Mouse (Mus musculus) neural tube, embryonic 10.5 days (tissue): ENCODE results near the gene A830031A19Rik.
A peak's percentile ranks its signal among the peaks of the same experiment; 100 is the strongest.

ENCODE experiments used
- DNase-seq: peaks from one replicate; pipeline ENCODE4 v3.0.0-alpha.2; 2017; ENCODE audit warnings: low spot score; ENCODE audit errors: extremely low spot score

The A830031A19Rik gene

DNA sequence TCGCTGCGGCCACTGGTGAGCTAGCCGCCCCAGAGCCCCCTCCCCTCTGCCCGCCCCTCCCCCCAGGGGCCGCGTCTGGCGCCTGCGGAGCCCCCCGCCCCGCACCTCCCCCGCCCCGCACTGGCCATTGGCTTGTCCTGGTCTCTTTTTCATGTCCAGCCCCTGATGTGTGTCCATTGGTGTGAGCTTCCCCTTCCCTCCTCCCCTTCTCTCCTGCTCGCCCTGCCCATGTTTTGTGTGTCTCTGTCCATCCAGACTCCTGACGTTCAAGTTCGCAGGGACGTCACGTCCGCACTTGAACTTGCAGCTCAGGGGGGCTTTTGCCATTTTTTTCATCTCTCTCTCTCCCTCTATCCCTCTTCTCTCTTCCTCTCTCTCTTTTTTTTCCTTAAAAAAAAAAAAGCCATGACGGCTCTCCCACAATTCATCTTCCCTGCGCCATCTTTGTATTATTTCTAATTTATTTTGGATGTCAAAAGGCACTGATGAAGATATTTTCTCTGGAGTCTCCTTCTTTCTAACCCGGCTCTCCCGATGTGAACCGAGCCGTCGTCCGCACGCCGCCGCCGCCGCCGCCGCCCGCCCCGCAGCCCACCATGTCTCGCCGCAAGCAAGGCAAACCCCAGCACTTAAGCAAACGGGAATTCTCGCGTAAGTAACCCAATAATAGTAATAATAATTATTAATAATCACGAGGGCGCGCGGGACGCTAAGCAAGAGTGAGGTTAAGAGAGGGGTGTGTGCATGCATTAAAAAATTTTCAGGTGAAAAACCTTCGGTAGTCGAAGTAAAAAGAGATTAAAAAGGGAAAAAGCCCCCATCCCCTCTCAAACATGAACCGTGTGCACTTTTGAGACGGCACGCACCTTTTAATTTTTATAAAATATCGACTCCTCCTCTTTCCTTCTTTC, 3.2 kb upstream of the A830031A19Rik start, which contains the start of gene Bcl11a:
TSS of gene Bcl11a (plus strand) at position 262 of the 911 bp plus-strand sequence.
- peak; percentile 84 for DNase-seq

DNA sequence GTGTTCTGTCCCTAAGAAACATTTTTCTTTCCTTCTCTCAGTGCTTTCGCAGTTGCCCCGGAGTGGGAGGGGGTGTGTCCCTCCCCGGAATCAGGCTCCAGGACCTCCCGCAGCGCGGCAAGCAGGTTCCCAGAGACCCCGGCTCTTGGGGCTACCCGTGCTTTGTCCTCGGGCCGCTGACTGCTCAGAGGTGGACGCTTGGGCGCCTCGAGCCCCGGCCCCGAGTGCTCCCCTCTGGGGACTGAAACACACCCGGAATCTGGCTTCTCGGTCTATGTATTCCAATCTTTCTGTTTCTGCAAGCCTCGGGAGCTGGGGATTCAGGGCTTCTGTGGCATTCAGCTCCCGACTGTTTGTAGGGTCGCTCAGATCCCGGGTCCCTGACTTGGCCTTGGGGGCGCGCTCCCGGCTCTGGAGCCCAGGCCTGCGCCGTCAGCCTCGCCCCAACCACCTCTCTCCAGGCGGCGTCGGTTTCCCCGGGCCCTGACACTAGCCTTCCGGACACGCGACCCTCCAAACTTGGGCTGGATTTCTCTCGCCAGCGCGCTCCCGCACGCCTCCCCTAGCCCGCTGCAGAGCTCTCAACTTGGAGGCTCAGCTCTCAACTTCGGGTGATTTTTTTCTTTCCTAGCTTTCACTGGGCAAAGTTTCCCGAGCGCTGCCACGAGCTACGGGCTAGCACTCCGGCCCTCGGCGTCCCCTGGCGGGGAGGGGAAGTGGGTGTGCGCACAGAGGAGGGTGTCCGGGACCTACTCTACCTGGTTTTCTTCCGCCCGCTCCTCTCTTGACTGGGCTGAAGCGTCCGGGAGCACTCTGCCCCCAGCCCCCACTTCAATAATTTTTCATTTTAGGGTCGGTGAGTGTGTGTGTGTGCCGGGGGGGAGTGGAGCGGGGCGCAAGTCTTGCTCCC, 2.2 kb upstream of the A830031A19Rik start:
- peak; percentile 79 for DNase-seq

DNA sequence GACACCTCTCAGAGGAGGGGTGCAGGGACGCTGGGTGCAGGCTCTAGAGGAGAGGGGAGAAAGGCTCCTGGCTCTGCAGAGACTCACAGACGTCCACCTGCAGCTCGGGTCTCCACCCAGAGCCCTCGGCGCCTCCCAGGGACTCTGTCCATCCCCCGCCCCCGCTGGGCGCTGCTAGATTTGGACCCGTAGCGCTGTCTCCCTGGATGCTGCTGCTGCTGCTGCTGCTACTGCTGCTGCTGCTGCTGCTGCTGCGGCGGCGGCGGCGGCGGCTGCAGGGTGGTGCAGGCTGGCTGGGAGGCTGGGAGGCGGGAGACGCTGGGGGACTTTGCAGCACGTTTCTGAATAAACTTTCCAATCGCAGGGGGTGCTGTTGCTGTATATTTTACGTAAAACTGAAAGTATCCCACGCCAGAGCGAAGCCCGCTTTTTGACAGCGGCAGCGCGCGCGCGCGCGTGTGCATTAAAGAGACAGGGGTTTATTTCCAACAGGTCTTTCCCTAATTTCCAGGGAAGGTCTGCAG, 1.3 kb upstream of the A830031A19Rik start:
- peak; percentile 81 for DNase-seq

DNA sequence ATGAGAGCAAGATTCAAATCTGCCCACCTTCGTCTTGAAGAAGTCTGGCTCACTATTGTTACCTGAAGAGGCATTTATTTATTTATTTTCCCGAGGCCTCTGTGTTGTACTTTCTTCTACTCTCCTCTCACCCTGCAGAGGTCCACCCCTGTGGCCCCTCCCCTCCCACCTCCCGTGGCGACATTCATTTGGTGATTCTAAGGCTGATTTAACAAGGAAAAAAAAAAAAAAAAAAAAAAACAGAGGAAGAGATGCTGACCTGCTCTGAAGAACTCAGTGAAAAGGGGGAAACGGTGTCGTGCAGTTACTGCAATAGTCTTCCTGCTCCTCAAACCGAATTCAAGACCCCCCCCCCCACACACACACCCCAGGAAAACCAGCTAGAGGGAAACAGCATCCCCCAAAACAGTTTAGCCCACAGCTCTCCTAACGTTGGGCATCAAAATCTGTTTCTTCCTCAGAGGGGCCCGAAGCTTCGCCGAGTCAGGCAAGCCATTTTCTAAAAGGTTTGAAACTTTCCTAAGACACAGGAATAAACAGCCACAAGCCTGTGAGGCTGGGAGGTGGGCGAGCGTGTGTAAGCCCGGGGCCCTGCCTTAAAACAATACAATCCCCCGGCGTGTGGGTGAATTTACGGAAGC, 752 bp upstream of the A830031A19Rik start:
- peak; percentile 53 for DNase-seq

DNA sequence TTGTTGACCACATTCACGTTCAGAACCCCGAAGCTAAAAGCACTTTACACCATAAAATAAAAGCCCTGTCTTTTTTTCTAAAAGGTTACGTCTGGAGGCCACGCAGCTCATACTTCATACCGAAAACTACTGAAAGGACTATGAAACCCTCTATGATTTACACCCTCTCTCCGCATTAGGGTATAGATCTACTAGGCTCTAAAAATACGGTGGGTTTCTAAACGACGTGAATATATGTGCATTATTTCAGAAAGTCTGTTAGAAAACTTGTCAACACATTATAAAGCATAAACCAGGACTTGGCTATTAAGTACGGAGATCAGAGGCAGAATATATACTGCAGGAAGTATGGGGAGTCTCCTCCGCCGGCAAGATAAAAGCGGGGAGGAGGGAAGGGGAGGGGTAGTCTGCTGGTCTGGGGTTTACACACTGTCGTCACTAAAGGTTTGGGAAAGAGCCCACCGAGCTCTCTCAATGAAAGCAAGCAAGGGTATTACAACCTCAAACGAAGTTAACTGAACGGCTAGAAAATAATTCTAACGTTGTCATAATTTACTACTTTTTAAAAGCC, 748 bp downstream of the A830031A19Rik start:
- no peak for DNase-seq

DNA sequence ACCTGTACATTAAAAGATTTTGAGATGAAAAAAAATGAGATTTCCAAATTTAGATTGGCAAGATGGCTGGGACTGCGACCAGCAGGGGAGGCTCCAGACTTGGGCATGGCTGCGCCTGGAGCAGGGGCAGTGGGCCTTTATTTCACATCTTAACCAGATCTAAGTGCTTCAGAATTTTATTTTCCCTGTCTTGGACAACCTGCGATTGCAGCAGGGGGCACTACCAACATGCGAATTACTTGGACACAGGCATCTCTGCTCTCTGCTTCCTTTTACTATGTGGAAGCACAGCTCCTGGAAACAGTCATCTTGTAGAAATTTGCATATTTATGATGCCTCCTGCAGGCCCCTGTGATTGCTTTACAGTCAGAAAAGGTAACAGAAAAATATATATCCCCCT, 9.5 kb downstream of the A830031A19Rik start:
- DNase-seq, result no peak

DNA sequence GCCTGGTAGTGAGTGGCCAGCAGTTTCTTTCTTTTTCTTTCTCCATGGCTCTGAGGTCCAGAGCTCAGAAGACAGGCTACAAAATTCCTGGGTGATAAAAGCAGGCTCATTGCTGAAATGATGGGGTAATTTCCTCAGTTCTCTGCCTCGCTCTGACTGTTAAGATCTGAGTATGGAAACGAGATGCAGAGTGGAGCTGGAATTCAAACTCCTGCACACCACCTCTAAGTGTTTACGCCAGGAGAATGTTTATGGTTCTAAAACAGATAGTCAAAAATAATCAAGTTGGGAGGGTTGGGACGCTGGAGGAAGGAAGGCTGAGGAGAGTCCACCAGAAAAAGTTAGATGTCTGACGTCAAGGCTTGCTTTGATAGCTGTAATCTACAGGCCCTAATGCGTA, 10.6 kb downstream of the A830031A19Rik start:
- DNase-seq, result no peak

DNA sequence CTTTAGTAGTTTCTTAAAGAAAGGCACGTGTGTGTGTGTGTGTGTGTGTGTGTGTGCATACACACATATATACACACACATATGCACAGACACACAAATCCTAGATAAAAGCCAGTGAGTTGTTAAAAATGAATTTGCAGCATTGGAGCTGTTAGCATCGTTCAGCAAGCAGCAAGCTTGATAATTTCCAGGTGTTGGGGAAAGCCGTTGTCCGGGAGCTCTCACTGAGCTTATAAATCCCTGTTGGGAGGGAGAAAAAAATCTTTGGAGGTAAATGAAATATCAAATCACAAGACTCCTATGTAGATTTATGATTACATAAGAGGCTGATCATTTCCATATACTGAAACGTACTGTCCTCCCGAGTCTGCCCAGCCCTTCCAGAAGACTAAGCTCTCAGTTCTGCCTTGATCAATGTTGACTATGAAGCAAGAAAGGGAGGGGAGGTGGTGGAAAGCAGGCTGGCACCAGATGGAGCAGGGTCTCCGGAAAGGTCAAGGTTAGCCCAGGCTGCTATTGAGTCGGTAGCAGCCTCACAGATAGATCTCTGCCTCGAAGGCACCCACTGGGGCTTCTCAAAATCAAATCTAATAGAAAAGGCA, 12.3 kb downstream of the A830031A19Rik start:
- peak; percentile 52 for DNase-seq

DNA sequence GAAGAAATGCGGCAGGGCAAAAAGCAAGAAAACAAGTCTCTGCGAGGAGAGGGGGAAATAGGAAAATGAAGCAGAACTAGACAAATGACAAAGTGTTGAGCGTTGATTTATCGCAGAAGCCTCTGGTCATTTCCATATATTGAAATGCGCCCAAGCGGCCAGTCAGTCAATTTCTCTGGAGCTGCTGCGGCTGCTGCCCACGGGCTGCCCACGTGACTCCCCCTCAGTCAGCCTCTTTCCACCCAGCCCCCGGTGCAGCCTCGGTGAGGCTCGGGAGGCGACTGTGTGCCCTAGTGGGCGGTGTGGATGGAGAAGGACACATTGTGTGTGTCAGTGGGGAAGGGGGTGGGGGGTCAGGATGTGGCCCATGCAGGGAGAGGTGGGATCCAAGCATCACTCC, 13.0 kb downstream of the A830031A19Rik start:
- peak; percentile 58 for DNase-seq

DNA sequence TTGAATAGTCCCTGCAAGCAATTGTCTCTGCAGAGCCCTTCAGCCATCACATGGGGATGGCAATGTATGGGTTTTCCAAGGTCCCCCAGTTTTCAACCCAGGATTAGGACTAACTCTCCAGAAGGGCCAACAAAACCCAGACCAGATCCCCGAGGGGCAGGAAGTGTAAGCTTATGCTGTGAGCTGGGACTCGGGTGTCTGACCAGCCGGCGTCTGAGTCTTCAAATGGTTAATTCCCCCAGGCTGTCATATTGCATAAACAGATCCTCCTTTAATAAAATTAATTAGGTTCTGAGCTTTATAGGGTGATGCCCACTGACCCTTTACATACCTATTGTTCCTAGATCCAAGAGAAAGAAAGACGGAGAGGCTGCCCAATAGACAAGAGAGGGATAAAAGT, 14.4 kb downstream of the A830031A19Rik start:
- peak; percentile 30 for DNase-seq

DNA sequence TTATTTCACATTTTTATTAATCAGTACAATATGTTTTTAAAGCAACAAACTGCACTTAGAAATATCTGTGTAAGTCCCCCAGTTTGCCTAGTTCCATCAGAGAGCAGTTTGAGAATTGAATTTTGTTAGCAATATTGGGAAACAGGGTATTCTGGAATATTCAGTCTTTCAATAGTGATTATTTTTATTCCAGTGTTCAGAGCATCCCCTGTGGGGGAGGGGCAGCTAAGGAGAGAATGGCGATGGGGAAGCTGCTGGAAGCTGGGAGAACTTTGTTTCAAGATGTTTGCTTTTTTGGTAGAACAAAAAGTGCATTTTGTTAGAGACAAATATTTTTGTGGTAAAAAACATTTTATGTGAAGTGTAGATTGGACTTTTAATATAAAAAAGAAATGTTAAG, 15.7 kb downstream of the A830031A19Rik start:
- DNase-seq, result no peak

DNA sequence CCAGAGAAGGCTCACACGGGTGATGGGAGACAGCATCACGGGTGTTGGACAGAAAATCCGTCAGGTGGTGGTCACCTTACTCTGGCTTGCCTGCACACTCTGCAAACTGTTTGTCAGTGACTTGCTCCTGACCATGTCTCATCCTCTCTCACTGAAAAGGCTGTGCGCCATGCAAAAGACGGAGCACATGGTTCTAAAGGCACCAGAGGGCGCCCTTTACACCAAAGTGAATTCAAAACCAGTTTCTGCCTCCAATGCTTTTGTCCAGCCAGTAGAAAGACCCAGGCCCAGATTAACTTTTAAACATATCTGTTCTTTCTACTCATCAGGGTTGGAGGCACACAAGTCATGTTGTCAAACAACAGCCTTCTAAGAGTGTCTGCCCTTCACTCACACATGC, 22.0 kb downstream of the A830031A19Rik start:
- DNase-seq, result peak; percentile 35

DNA sequence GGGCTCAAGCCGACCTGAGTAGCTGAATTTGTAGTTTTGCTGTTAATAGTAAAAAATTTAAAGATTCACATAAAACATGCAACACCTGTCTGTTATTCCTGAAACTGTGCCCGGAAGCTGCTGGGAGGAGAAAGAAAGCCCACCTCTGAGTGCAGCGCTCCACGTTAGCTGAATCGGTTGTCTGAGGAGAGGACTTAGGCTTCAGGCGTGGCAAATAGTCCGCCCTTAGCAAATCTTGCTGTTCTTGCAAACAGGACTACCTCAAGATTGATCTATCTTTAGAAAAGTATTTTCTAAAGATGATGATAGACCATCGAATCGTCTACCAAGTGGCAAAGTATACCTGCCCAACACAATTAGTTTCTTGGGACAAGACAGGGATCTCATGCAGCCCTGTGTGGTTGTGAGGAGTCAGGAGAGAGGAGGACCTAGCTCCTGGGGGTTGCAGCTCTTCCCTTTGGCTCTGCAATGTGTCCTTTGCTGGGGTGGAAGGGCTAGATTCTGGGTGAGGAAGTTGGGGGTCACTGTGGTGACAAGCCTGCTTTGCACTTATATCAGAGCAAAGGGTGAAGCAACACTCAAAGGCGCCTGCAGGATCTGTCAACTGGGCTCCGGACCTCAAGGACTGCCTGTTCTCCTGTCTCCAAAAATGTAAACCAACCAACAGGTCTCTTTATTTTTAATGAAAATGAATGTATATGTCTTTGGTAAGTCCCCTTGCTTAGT, 24.7 kb downstream of the A830031A19Rik start:
- no peak for DNase-seq

DNA sequence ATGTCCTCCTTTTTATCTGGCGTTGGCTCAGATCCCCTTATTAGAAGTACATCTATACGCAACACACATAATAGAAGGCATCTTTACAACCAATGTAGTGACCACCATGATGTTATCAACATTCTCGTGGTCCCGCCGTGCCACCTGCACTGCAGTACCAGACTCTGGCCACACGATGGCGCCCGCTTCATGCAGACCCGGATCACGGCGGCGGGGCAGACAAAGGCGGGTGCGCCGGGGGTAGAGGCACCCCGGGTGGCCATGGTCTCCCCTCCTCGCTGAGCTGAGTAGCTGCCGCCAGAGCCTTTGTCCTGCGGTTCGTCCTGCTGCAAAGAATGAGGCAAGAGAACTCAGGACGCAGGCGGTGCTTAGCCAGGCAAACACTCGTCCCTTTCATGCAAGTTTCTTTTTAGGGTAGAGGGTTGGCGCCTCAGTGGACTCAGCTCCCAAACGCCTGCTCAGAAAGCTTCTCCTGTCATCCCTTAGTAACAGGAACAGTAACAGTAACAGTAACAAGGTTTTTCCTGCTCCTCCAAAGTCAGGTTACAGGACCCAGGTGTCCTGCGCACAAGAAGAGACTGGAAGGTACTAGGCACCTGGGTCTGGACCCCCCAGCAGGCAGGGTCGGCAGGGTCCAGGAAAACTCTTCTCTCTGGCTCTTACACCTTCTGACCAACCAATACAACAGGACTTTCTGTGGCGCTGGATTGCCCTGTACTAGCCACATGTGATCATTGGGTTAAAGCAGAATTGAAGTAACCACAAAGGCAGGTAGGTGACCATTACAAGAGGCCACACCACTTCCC, 25.4 kb downstream of the A830031A19Rik start:
- DNase-seq, result peak; percentile 94

DNA sequence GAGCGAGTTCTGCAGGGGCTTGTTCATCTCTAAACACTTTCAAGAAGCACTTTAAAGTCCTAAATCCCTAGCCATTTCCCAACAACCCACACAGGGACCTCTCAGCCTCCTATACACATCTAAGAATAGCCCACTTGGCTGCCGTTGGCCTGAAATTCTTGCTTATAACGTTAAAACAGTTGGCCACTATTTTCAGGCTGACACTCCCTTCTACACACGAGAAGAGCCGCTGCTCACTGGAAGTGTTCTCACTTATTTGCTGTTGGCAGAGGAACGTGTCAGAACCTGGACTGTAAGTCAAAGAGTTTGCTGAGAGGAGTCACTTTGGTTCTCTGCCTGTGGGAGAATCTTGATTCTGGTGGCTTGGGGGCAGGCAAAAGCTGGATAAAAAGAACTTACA, 30.8 kb downstream of the A830031A19Rik start:
- no peak for DNase-seq

DNA sequence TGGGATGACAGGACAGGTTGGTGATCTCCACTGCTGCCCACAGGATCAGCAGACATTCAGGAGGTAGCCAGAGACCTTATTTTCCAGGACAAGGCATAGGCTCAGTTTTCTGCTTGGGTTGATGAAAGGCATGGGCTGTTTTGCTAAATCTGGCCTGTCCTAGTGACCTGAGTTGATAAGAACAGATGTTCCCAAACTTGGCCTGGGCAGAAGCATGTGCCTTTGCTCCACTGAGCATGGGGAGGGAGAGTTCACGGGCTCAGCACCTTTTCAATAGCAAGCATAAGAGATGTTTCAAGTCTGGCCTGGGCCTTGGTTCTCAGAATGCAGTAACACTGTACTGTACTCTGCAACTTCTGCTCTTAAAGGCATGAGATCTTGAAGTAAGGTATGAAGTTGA, 54.1 kb downstream of the A830031A19Rik start:
- no peak for DNase-seq

DNA sequence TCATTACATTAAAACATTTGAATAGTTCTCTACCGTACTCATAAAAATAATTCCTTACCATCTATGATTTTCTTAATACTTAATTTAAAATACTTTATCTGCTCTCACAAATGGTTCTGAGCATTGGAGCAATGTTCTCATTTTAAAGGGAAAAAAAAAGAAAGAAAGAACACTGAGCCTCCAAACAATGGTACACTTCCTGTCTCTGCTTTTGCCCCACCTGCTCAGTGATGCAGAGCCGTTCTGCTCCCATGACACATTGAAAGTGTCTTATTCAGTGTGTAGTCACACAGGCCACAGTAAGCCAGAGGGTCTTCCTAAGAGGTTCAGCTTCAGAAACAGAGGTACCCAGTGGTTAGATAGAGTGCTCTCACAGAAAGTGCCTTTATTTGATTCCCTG, 56.1 kb downstream of the A830031A19Rik start:
- no peak for DNase-seq

DNA sequence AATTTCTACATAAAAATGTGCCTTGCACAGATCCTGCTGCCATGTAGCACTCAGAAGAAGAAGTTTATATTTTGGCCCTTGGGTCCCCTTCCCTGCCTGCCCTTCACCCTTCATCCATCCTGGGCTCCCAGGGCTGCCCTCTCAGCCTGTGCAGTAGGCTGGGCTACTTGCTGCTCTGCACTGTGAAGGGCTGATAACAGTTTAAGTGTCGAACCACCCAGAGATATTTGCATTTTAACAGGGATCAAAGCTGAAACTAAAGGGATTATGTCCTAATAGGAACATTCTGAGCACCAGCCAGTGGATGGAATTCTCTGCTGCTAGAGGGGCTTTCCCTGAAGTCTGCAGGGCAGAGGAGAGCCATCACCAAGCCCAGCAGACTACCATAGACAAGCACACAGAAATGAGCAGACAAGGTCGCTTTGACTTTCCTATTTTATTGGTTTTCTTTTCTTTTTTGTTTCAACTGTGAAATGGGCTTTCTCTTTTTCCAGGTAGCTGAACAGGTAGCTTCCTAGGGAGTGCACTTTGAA, 58.1 kb downstream of the A830031A19Rik start:
- no peak for DNase-seq

DNA sequence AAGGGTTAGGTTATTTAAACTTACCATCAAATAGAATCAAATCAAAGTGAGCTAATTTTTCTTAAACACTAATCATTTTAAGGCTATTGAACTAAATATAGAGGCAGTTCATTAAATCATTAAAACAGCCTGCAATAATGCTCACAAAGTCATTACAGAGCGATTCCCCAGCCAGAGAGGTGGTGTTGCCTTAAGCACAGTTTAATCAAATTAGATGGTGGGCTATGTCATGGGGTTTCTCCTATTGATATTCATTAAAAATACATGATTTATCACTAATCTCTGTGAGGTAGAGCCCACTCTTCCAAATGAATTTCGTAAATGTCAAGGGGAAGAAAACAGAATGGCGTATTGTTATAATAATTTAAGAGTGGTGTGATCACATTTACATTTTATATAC, 58.8 kb downstream of the A830031A19Rik start:
- no peak for DNase-seq
